Mouse (Mus musculus) left cerebral cortex, postnatal 10 days (tissue): ENCODE measurements at regions not wholly inside any gene's neighbourhood (a gene's known extent, or its start where the extent isn't known, plus 50 kb on each side); places are given as distances from the start of the nearest gene placed in this dataset.

Experiments
- DNase-seq, 2 experiments: peaks; one replicate each; pipeline ENCODE4 v3.0.0; 2021 to 2022; ENCODE audit warnings: low spot score in 2 of 2, mixed read lengths in 1 of 2; ENCODE audit errors: extremely low spot score in 1 of 2
- intact Hi-C: fragments of 180-260 bp; cut with DNase I; formaldehyde crosslinking; loops from one replicate; pipeline ENCODE4 v1.15.1; 2025

- intact Hi-C loops, result no loop called here
- DNase-seq, result no peak
These were observed 171.2 kb downstream of the Gria2 start for GRCm38 (mm10) chr3:80631391-80631790.

GRCm38 (mm10) chr3:80610414-80610813, 192.2 kb downstream of the Gria2 start:
- intact Hi-C loops, result no loop called here
- DNase-seq, result no peak

GRCm38 (mm10) chr3:80608467-80608866, 194.2 kb downstream of the Gria2 start:
- no peak for DNase-seq
- intact Hi-C loops, result no loop called here

- peak in 1 of 2 experiments; percentile 32 for DNase-seq
- intact Hi-C loops, result no loop called here
These were observed 194.8 kb downstream of the Gria2 start for GRCm38 (mm10) chr3:80607809-80608208.

- no peak for DNase-seq
- intact Hi-C loops, result no loop called here
These were observed 205.1 kb downstream of the Gria2 start for GRCm38 (mm10) chr3:80597549-80597948.

GRCm38 (mm10) chr3:80567514-80567913, 235.1 kb downstream of the Gria2 start:
- no peak for DNase-seq
- intact Hi-C loops, result no loop called here

GRCm38 (mm10) chr3:80566236-80566635, 236.4 kb downstream of the Gria2 start:
- intact Hi-C loops, result no loop called here
- DNase-seq, result no peak

GRCm38 (mm10) chr3:80546151-80546695, 256.4 kb downstream of the Gria2 start:
- DNase-seq, result peak in 1 of 2 experiments; percentile 19
- intact Hi-C loops, result loop anchor here (10.0 kb wide), 2 partner anchors 119 to 461 kb away; no protein-coding TSS in a partner anchor

- intact Hi-C loops, result loop anchor here (10.0 kb wide), 2 partner anchors 121 to 459 kb away; no protein-coding TSS in a partner anchor
- no peak for DNase-seq
These were observed 258.9 kb downstream of the Gria2 start for GRCm38 (mm10) chr3:80543783-80544182.

- peak in 1 of 2 experiments; percentile 29 for DNase-seq
- intact Hi-C loops, result loop anchor here (10.0 kb wide), 2 partner anchors 123 to 457 kb away; no protein-coding TSS in a partner anchor
These were observed 261.3 kb downstream of the Gria2 start for GRCm38 (mm10) chr3:80541382-80541781.

GRCm38 (mm10) chr3:80533706-80534349, 268.8 kb downstream of the Gria2 start:
- intact Hi-C loops, result no loop called here

GRCm38 (mm10) chr3:80514026-80514425, 288.6 kb downstream of the Gria2 start:
- intact Hi-C loops, result no loop called here
- DNase-seq, result no peak

More at GRCm38 (mm10) chr3:80533706-80534349, 268.8 kb downstream of the Gria2 start:
- DNase-seq, result peak in 1 of 2 experiments; percentile 44

GRCm38 (mm10) chr3:80509185-80509584, 293.4 kb downstream of the Gria2 start:
- no peak for DNase-seq
- intact Hi-C loops, result no loop called here

GRCm38 (mm10) chr3:80506701-80507100, 295.9 kb downstream of the Gria2 start:
- DNase-seq, result no peak
- intact Hi-C loops, result no loop called here

- no peak for DNase-seq
- intact Hi-C loops, result no loop called here
These were observed 301.5 kb downstream of the Gria2 start for GRCm38 (mm10) chr3:80501117-80501516.

GRCm38 (mm10) chr3:80496556-80496955, 306.1 kb downstream of the Gria2 start:
- no peak for DNase-seq
- intact Hi-C loops, result no loop called here

GRCm38 (mm10) chr3:80484168-80484833, 318.3 kb downstream of the Gria2 start:
- DNase-seq, result no peak
- intact Hi-C loops, result no loop called here

GRCm38 (mm10) chr3:80478676-80479075, 324.0 kb downstream of the Gria2 start:
- DNase-seq, result no peak
- intact Hi-C loops, result no loop called here

- intact Hi-C loops, result no loop called here
- no peak for DNase-seq
These were observed 328.9 kb downstream of the Gria2 start for GRCm38 (mm10) chr3:80473686-80474085.
